Mouse (Mus musculus): ENCODE results near the gene Dock10.

GRCm38 (mm10) chr1:80756824-80757649 lies 1.3 kb downstream of the Dock10 start:
- TF ChIP-seq EP300 (IDR thresholded peaks at IDR 0.05; ENCODE audit: low read depth) (no peak), CTCF (IDR thresholded peaks at IDR 0.05; ENCODE audit: low read depth) (no peak)

Data from heart, postnatal 0 days (tissue).